8 mouse cellular contexts compared by ENCODE assay signal in genomic region chrX:102504644-102505481, GRCm38 (mm10). TPM values are rescaled to one million over a fixed set of nuclear protein-coding genes. Genes with fewer than 3 reads are reported as not detected.
DNase-seq lines count a peak whose midpoint lies in the region; ATAC-seq lines count a peak whose summit lies in the region.

Gene Hdac8, minus strand, starts transcription at chrX:102505359.

- peak; percentile 89 for ATAC-seq in hindbrain, embryonic 14.5 days (ENCODE audit: low FRiP score)

- no peaks in the 10 kb centered on the region for H3K4me1 ChIP-seq in hindbrain, embryonic 14.5 days (replicated peaks; ENCODE audit: control insufficient read depth, insufficient read depth, low read length)

- WGBS in hindbrain, embryonic 14.5 days, result 18% methylated on average over 27 of the region's 27 CpGs

- peak within 1 kb of the TSS; percentile 38 for H3K4me3 ChIP-seq in hindbrain, embryonic 14.5 days (replicated peaks; ENCODE audit: low read length)

- DNase-seq in R1 (ENCODE audit: low read depth, low spot score), result peak; percentile 69
- DNase-seq in cerebellum, postnatal 10 days, result peak; percentile 63 to 66
- DNase-seq in frontal cortex, postnatal 14 days (ENCODE audit: low spot score in 2 of 2), result peak; percentile 24 to 32
- peak; percentile 70 for DNase-seq in hindbrain, embryonic 14.5 days (ENCODE audit: low spot score)
- DNase-seq in layer of hippocampus, postnatal 25 days (ENCODE audit: extremely low spot score in 1 of 2, low spot score in 1 of 2), result peak; percentile 22 to 25
- peak; percentile 32 for DNase-seq in lung, postnatal 14 days
- peak; percentile 43 for DNase-seq in ovary, postnatal 36 days (ENCODE audit: low spot score)
- peak; percentile 46 for DNase-seq in thymus, postnatal 25 days

- H3K36me3 ChIP-seq in hindbrain, embryonic 14.5 days (replicated peaks; ENCODE audit: control insufficient read depth, insufficient read depth), result no peaks in the 10 kb centered on the region

- H3K27me3 ChIP-seq in hindbrain, embryonic 14.5 days (ENCODE audit: control insufficient read depth, insufficient read depth, low read length), result peaks cover 8% of the 10 kb centered on the region; the same call in 1 of the 2 replicates

- peak within 1 kb of the TSS; percentile 58 for H3K4me2 ChIP-seq in hindbrain, embryonic 14.5 days (replicated peaks)

- H3K9ac ChIP-seq in hindbrain, embryonic 14.5 days, result peak within 1 kb of the TSS; percentile 24

- no peak within 1 kb of the TSS; the same call in 1 of the 2 replicates for H3K27ac ChIP-seq in hindbrain, embryonic 14.5 days

- H3K9me3 ChIP-seq in hindbrain, embryonic 14.5 days (ENCODE audit: control insufficient read depth, low read length), result no peaks in the 10 kb centered on the region

RNA-seq across cellular contexts. Expression of gene Hdac8, which starts in this region (rescaled TPM):
- polyA plus RNA-seq in hindbrain, embryonic 14.5 days (2014; fragmentation: Nextera tagmentation; extraction: Ambion mirVana), result 2.4 TPM in 2 replicates
- 10 to 100 TPM; 17.1 to 18.4 TPM for total RNA-seq in layer of hippocampus, postnatal 25 days (2021)
